Mouse (Mus musculus) CD4-positive helper T cell, adult 2 months (primary cell): ENCODE results near the gene Oxgr1.
"Not testable (repeated sequence)": the region's sequence is repeated elsewhere in the genome, so short reads cannot be mapped to it uniquely, and the experiment has no call there.

Experiments used
- DNase-seq: peaks from one replicate; pipeline ENCODE4 v3.0.0-alpha.2; 2012; ENCODE audit warnings: low read depth, missing footprints, low spot score

Oxgr1 gene

DNA sequence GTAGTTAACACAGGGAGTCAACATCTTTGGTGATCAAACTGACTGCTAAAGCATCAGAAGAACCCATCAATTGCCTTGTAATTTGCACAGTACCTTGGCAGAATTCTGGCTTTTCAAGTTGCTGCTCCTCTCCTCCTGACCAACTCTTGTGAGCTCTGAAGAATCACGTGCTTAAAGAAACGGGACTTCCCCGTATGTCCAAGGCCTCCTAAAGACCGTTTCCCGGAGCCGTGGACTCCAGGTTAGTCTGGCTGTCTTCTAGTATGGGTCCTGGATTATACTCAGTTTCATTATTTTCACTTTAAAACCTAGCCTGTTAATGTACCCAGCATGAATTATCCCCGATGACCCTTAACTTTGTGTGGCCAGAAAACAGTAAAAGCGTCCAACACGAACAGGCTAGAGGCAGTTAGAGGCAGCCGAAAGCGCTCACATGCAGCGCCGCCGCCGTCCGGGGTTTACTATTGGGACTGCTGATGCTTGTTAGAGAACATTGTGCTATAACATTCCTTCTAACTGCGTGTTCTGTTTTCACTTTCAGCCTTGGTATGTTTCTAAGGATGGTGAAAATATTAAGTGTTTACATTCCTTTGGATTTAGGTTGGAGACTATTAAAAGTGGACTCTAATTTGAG lies at the start of gene Oxgr1:
Gene Oxgr1 (minus strand): TSS at position 249 of the 634 bp plus-strand sequence.
- no peak for DNase-seq

DNA sequence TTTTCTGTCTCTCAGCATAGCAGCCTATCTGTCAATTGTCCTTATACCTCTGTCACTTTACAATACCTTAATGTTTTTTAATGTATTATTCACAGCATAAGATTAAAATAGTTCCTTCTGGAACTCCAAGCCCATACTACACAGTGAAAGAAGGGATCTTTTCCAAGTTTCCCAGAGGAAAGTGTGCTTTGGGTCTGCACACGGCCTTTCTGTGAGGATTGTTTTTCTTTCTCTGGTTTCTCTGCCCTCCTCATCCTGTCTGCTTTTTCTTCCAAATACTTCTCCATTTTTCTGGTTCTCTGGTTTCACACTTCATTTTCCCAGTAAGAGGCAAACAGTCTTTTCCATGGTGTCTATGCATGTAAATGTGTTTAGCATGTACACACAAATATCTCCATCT lies 48.2 kb upstream of the Oxgr1 start:
- DNase-seq, result no peak

DNA sequence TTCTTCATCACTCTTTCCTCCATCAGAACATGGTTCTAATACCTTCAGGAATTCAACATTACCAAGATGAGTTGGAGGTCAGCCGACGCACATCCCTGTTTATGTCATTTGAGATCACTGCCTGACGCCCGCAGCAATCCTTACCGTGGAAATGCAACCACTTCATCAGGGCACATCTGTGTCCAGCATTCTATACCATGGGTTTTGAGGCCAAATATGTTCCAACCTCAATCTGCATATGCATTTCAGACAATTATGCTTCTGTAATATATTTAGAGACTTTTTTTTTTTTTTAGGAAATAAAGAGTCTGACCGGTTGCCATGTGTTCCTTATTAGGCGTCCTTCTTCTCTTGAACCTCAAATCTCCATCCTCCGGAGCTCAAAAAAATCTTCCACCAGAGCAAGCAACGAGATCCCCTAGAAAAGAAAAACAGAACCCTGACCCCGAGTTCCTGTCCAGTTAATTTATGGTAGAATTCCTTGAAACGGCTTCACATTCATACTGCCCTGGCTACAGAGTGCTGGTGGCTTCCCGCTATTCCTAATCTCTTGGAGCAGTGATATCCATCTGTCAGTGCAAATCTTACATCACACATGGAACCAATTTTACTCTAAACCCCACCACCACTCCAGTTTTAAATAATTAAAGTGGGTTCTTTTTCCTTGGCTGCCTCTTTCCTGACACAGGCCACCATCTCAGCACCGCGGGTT lies 47.6 kb upstream of the Oxgr1 start:
- DNase-seq, result no peak

DNA sequence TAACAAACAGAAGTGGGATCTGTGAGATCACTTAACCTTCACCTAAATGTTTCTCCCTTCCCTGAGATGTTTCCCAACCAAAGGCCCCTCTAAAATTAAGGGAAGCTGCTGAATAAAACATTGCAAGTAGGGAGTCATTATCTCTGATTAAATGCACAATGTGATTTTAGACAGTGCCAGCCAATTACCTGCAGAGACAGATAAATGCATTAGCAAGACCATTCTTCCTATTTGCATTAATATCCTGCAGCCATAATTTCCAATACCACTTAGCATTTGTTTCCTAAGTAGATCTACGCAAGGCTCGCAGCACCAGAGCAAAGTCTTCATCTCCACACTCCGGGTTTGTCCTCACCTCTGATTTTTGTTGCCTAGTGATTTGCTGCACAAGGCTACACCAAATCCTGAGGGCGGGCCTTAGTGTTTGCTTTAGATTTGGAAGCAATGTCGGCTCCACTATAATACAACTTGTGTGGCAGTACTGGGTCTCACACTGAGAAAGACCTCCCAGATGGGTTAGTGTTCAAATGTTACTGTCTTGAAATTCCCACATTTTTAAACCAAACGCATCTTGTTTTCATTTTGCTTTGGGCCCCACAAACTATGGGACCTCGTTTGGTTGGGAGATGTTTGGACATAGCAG lies 46.9 kb upstream of the Oxgr1 start:
- no peak for DNase-seq

DNA sequence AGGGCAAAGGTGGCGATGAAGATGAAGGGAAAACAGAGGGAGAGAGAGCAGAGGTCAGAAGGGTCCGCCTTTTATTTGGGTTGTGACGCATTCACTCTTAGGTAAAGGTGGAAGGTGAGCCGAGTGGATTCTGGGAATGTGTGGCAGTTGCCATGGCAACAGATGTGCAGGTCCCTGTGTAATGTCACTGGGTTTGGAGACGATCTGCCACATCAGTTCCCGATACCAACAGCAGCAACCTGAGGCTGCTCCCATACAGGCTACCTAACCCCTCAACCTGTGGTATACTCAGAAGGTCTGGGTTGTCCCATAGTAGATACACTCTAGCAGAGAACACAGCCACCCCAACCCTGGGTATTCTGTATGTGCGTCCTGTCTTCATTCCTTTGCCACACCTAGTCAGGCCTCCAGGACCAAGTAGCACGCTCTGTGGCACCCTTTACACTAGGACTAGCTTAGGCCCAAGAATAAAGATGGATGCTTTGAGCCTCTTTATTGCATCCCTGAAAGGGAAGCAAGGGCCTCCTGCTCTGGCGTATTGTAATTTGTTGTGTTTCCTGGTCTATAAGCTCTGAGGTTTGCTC lies 41.9 kb upstream of the Oxgr1 start:
- DNase-seq, result no peak

DNA sequence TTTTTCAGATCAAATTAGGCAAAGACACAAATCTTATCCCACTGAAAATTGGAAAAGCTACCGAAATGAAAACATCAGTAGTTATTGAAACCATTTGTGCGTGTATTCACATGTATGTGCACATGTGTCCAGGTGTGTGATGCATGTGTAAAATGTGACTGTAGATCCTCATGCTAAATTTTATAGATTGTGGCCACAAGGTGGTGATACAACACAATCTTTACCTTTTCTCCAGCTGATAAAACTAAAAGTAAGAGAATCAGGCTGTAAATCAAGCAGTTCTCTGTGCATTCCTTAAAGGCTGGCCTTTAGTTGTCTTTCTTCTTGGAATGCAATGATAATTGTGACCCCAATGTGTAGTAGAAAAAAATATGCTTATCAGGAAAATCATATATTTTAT lies 34.0 kb upstream of the Oxgr1 start:
- DNase-seq, result no peak

DNA sequence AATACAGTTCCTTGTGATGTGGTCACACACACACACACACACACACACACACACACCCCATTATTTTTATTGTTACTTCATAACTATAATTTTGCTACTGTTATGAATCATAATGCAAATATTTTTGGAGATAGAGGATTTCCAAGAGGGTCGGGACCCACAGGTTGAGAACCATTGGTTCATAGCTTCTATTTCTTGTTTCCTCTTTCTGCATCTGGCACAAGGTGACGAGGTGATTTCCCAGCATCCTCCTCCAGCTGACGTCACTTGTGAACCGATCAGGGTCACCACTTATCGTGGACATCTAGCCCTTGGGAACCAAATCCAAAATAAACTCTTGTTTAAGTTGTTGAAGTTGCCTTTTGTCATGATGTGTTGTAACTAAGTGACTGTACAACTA lies 33.5 kb upstream of the Oxgr1 start:
- no peak for DNase-seq

DNA sequence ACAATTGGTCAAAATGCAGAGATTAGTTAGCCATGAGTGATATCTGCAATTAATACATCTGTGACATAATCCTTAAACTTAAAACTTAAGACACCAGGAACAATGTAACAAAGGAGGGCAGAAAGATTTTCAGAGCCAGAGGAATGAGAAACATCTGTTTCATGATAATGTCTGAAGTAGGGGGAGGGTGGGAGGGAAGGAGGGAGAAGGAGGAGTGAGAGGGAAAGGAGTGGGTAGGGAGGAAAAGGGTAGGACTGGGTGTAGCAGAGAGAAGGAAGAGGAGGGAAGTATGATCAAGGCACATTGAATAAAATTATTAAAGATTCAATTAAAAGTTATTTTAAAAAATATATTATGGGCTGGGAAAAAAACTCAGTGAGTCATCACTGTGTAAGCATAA lies 32.0 kb upstream of the Oxgr1 start:
- no peak for DNase-seq

DNA sequence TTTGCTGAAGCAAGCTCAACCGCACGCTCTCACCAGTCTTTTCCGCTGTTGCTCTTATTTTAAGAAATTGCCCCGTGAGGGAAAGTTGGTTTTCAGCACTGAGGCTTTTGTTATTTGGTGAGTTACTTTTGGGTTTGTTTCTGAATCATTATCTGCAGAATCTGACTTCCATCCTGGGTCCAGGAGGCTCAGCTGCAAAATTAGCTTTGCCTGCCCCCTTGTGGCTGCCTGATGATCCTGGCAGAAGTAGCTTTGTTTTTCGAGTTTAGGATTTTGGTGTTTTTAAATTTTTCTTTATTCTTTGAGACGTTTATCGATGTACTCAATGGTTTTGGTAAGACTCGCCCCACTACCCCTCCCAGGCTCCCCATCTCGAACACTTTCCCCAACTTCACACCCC lies 18.9 kb upstream of the Oxgr1 start:
- no peak for DNase-seq

DNA sequence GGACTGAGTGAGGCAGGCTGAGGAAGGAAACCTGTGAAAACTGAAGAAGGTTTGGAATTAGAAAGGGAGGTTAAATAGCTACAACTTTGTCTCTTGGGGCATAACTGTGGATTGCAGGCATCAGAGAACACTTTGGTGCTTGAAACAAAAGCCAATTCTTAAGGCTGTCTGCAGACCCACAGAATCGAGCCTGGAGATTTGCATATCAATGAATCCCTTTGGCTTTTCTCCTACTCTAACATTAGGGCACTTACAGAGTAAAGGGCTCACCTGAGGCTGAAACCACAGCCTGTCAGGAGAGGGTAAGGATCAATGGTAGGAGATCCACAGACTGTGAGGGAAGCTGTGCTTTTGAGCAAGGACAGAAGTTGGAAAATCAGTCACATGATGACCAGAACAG lies 8.8 kb downstream of the Oxgr1 start:
- DNase-seq, result no peak

DNA sequence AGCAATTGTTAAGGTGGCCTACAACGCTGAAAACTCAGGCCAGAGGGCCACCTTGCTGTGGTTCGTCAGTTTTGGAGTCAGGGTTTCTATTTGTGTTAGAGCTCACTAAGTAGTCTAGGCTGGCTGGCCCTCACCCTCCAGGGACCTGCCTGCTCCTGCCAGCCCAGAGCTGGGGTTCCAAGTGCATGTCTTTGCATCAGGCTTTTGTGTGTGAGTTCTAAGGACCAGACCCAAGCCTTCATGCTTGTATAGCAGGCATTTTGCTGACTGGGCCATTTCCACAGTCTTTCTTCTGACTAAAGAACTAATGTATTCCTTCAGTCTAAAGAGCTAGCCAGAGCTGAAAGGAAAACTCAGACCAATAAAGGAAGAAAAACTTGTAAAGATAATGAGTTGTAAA lies 22.3 kb downstream of the Oxgr1 start:
- no peak for DNase-seq

DNA sequence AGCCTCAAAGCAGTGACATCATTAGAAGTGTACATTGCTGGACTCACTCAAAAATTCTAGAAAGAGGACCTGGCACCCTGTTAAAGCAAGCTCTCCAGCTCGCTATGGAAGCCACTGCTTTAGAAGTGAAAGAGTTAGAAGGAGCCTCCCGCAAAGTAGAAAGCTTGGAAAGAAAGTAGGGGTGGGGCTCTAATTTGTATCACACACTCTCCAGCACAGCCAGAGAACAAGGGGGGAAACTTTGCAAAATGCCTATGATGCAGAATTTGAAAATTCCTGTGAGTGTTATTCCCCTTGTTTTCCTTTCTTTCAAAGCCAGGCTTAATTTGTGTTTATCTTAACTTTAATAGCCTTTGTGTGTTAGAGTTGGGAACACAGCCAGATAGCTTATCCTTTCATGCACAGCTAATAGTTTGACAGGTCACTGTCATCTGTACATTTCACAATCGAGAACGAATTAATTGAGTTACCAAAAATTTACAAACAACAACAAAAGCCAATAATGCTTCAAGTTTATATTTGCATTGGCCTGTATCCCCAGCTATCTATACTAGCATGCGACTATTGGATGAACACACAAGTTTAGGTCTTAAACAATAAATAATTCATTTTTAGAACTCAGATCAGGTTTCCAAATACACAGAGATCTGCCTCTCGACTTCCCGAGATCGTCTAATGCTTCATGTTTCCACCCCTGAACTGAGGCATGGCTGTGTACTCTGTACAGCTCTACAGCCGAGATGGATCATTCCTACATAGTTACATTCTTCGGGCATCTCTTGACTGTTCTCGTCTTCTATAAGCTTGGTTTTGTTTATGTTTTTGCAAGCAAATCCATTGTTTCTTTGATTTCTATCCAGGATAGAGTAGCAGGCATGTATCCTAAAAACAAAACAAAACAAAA lies 32.0 kb downstream of the Oxgr1 start:
- no peak for DNase-seq

DNA sequence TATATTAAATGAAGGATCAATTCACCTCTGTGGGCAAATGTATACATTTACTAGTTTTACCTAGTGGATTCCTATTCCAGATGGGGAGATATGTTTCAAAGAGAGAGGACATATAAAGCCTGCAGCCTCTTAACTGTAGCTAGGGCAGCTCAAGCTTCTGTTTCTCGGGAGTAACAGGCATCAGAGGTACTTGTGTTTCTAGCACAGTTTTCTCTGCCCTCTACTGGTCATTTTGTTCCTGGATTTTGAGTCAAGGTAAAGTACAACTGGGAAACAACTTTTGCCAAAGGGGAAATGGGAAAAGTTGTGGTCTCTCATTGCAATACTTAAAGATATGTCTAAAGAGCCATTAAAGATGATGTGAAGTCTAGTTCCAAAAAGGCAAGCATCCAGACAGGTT lies 37.1 kb downstream of the Oxgr1 start:
- DNase-seq, result no peak

DNA sequence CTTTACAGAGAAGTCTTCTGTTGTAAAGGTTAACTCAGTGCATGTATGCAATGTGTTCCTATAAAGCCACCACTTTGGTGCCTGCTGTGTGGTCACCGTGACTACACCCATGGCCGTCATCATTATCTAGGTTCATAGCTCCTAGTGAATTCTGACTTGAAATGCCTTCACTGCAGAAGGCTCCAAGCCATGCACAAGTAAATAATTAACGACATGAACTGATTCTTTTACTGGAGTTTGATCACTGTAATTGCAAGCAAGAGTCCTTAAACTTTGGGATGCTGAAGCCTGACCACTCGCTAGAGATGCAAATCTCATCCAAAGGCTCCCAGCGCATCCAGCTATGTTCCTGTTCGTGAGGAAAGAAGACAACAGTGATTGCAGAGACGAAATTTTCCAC lies 38.6 kb downstream of the Oxgr1 start:
- DNase-seq, result no peak

DNA sequence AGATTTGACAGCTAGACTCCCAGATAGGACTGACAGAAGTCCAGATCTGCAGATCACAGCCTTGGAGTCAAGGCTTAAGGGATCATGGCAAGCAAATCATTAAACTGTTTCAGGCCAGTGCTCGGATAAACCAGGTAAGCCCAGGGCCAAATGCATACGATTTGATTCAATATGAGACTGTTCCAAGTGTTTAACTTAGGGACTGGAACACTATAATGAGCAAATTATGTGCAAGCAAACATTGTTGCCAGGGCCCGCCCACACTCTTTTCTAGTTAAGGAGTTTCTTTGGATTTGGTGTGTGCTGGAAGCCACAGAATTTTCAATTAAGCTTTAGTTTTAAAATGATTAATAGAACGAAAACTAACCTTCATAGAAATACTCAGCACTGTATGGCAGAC lies 39.6 kb downstream of the Oxgr1 start:
- DNase-seq, result no peak

DNA sequence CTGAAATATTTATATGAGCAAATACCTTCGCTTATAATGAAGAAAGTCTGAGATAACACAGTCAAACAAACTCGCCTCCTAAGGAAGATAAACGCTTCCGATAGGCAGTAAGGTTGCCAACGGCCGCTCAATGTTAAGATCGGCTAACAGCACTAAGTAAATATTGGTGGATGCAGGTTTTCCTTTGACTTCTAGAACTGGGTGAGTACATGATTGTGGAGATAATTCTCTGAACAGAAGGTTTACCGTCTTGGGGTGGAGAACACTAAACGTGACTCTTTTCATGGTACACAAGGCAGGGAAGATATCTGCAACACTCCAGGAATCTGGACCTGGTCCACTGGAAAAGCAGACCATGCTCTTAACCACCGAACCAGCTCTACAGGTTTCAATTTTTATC lies 52.6 kb downstream of the Oxgr1 start:
- DNase-seq, result no peak

DNA sequence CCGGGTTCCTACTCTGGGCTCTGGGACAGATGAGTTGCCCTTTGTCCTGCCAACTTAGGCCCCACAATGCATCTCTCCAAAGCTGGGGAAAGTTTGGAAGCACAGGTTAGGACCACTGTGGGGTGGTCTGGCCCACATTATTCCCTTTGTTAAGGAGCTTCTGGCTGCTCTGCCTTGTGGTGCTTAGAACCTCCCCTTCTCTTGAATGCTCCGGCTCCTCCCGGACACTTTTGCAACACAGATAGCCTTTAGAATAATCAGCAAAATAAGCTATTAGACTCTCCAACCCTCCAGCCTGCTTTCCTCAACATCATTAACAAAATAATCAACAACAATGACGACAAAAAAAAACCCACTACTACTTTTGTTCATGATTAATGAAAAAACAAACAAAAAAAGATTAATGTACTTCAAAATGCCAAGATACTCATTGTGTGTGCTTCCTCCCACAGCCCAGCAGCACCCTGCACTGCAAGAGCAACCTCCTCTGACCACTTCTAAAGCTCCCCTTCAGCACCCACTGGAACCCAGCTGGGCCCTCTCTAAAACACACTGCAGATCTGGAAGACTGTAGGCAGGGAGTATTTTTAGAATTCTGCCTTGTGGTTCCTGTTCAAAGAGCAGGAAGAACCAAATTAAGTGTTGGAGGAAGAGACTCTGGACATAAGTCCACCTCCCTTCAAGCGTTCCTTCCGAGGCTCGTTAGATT lies 53.1 kb downstream of the Oxgr1 start:
- DNase-seq, result no peak

DNA sequence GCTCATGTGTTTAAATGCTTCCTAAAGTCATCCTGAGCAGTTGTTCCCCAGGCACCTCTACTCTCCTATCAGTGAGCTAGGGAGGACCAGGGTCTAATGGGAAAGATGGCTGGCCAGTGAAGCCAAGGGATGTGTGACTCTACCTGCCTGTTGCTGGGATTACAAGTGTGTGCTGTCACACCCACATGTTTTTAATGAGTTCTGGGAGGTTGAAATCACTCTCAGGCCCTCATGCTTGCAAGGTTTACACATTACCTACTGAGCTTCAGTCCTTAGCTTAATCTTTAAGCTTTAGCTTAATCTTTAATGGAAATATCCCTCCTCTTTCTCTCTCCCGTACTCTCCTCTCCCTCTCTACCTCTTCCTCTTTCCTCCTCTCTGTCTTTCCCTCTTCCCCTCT lies 55.0 kb downstream of the Oxgr1 start:
- no peak for DNase-seq

DNA sequence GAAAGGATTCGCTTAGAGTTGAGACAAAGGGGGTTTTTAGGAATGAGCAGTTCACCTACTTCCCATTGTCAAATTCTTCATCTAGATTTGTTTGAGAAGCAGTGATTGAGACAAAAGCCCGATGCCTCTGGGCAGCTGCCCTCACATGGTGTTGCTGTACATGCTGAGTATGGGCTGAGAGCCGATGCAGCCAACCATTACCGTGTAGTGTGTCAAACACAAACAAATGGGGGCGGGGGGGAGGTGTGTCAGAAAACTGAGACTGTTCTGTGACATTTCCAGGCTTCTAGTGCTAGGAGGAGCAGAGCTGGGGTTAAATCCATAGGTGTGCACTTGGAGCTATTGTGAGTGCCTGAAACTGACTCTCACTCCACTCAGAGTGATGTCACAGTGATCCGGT lies 55.5 kb downstream of the Oxgr1 start:
- no peak for DNase-seq

DNA sequence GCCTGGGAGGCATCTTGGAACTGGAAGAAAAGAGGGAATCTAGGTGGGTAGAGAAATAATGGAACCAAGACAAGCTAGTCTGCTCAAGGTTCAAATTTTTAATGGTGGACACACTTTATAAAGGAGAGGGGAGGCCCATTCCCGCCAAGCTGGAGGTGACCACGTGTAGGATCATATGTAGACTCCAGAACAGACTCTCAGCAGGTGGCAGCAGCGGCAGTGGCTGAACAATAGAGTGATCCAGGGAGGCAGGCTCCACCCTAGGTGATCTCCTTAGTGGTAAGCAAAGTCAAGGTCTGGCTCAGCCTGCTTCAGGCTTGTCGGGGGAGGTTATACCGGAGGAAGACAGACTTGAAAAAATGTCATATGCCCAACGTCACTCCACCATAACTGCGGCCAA lies 55.9 kb downstream of the Oxgr1 start:
- DNase-seq, result not testable (repeated sequence)

DNA sequence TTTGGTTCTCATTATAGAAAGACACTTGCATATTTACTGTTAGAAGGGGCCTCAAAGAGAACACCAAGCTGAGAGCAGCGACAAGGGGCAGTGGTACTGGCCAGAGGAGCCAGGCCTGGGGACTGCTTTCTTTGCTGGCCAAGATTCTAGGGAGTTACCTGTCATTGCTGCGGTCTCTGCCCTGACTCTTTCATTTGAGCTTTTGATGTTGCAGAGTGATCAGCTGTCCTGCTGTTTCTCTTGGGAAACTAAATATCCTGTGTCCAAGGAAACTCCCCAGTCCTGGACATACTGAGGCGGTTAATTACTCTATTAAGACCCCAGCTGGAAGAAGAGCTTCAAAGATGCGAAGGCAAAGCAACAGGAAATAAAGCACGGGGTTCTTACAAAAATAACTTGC lies 60.9 kb downstream of the Oxgr1 start:
- DNase-seq, result no peak
